Mouse (Mus musculus) adipocyte (in vitro differentiated cells): ENCODE data around the gene Calcoco1.
A peak's percentile ranks its signal among the peaks of the same experiment; 100 is the strongest.

ENCODE experiments used
- DNase-seq: peaks from one replicate; pipeline ENCODE4 v3.0.0-alpha.2; 2016; ENCODE audit warnings: low spot score

Gene Calcoco1

DNA sequence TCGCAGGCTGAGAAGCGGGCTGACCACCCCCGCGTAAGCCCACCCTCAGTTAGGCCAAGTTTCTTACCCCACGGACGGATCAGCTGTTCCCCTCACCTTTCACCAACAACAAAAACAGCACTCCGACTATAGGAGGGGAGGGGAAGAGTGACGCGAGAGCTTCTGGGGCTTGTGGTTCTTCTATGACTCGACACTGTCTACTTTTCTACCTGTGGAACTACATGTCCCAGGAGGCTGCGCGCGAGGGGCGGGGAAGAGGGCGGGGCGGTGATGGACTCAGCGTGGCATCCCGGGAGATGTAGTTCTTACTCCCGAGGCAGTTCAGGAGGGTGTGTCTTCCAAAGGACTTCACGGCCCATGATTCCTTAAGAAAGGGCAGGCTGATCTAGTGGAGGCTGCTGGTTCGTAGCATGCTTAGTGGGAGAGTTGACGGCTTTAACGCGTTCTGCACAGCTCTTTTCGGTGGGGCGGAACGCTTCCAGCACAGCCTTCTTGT, at the start of gene Calcoco1:
Gene Calcoco1, minus strand, starts transcription at position 199 of the 496 bp plus-strand sequence.
- DNase-seq: peak; percentile 99

GRCm38 (mm10) chr15:102770866-102771265, 48.9 kb upstream of the Calcoco1 start:
- no peak for DNase-seq

GRCm38 (mm10) chr15:102765207-102765606, 43.2 kb upstream of the Calcoco1 start:
- DNase-seq: no peak

DNA sequence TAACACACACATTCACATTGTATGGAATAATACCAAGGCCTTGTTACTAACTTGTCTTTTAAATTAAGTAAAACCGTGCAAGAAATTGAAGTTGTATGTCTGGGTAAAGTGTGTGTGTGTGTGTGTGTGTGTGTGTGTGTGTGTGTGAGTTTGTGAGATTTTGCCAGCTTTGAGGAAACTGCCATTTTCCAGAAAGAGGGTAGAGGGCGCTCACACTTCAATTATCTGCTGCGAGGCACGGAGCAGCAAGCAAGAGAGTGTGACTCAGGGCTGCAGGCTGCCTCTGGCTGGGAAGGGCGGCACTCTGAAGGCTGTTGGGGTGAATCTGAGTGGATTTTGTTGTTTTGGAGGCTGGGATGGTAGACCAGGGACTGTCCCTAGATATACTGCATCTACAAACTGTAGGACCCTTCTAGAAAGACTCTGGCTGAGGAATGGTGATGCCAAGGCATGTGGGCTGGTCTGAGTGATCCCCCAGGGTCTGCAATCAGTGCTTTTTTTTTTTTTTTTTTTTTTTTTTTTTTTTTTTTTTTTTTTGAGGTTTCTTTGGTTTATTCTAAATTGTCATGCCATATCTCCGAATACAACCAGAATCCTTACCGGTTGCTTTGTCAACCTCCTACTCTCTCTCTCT, 39.9 kb upstream of the Calcoco1 start:
- DNase-seq: peak; percentile 68

DNA sequence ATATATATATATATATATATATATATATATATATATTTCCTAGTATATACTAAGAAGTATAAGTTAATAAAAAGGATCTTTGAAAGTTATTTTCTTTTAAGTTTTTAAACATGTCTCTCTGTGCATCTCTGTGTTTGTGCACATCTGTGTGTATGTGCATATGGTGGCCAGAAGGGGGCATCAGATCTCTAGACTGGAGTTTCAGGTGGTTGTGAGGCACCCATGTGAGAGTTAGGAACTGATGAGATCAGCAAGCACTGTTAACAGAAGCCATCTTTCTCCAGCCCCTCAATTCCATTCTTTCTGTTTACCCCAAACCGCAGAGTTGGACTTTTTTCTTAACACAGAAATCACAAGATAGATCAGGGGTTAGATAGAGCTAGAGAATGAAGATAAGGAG, 35.7 kb upstream of the Calcoco1 start:
- no peak for DNase-seq

- DNase-seq: no peak
Measured at GRCm38 (mm10) chr15:102755053-102755452, 33.1 kb upstream of the Calcoco1 start.

DNA sequence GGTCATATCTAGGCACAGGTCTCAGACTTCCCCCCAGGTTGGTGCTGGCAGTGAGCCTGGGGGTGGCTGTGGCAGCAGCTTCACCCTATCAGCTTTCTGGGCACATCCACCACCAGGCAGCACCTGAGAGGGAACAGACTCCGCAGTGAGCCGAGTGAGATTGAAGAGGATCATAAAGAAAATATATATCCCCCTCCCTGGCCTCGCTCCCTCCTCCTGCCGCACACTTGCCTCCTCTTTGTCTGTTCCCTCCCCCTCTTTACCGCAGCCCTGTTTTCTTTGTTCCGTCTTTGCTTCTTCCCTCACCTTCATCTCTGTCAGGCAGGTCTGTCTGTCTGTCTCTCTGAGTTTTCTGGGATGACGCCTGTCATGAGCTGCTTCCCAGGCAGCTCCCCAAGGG, 32.4 kb upstream of the Calcoco1 start:
- no peak for DNase-seq

DNA sequence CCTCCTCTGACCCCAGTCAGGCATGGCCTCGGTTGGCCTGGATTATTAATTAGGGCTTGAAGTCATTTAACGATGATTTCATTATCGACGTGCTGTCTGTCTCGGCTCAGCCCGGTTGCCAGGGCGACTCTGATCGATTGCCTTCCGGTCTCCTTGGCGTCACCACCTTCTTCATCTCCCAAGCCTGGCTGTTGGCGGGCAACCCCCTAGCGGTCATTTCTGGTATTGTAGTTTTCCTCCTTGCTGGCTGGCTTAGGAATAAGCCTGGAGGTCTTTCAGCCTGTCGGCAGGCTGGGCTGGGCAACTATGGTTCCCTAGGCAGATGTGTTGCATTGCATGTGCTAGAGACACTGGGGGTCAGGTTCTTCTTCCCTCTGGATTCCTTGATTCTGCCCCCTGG, 31.2 kb upstream of the Calcoco1 start:
- DNase-seq: no peak

GRCm38 (mm10) chr15:102752164-102752563, 30.2 kb upstream of the Calcoco1 start:
- no peak for DNase-seq

- DNase-seq: peak; percentile 47
Measured at GRCm38 (mm10) chr15:102750241-102750640, 28.3 kb upstream of the Calcoco1 start.

DNA sequence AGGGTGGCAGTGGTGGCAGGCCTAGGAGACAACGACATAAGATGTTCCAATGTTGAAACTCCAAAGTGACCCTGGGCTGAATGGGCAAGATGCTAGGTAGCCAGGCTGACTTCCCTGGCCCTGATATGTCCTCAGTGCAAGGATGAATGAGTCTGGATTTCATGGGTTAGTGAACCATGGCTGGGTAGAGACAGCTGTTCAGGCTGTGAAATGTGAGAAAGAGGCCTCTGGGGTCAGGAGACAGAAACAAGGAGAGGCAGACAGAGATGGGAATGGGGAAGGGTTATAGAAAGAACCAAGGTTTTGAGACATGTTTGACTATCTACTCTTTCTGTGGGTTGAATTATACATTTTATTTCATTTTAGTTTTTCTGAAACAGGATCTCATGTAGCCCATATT, 27.1 kb upstream of the Calcoco1 start:
- DNase-seq: no peak

DNA sequence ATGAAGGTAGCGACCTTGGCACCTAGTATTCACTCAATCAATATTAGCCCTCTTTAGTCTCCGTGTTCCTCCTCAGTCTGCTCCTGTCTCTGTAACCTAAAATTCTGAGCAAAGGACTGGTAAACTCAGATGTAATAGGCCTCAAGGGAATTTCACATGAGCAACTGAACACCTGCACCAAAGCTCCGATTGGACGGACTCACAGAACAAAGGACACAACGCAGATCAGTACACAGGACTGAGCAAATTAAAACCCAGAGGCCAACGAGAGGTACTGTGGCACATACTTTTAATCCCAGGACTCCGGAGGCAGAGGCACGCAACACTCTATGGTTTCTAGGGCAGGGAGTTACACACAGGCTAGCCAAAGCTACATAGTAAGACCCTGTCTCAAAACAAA, 25.9 kb upstream of the Calcoco1 start:
- no peak for DNase-seq

DNA sequence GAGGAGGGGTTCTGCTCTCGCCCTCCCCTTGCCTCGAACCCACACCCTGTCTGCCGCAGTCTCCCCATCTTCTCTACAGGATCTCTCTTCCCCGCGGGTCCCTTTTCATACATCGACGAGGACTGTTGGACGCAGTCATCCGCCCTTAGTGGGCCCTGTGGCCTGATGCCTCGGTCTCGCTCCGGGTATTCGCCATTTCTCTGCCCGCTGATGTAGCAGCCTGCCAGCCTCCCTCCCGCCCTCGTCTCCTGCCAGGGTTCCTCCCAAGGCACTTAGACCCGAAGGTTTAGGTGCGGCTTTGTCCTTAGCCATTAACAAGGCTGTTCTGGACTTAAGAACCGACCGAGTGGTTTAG, 25.3 kb upstream of the Calcoco1 start:
- DNase-seq: no peak

DNA sequence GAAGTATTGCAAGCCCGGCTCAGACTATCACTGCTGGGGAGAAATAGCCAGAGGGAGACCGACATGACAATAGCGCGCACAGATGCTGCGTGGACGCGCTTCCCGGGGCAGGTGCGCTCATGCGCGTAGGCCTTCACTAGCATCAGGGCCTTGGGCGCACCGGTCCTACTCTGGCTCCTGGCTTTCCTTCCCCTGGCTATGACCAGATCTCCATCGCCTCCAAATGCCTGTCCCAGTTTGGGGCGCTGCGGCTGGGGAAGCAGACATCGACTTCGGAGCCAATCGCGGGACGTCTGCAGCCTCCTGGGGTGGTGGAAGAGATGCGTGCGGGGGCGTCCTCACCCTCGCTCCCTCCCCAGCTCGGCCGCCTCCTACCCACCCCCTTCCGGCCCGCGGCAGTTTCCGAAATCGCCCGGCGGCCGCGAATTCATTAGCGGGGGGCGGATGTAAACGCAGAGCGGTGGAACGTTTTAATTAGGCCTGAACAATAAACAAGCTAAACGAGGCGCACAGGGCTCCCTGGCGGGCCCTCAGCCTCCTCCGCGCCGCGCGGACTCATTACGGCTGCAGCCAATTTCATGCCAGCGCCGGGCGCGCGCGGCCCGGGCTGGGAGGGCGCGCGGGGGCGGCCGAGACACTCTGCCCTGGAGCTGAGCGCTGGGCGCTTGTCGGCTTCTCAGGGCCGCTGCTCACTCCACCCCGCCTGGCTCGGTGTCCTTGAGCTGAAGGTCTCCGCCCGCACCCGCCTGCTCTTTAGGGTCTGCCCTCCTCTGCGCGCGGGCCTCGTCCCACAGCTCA, 24.7 kb upstream of the Calcoco1 start:
- DNase-seq: no peak

DNA sequence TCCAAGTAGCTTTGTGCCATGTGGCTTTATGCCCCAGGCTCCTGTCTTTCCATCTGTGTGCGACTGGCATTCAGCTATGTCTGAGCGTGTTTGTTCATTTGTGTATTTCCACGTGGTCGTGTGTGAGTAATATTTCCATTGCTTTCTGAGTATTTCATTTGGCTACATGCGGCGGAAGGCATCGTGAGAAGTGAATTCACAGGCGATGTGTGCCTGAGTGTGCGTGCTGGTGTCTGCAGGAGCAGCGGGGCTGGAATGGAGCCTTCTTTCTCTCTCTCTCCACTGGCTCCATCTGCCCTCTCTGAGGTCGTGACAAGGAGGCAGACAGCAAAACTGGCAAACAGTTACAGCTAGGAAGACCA, 24.1 kb upstream of the Calcoco1 start:
- DNase-seq: no peak

- DNase-seq: no peak
Measured at GRCm38 (mm10) chr15:102745387-102745786, 23.4 kb upstream of the Calcoco1 start.

DNA sequence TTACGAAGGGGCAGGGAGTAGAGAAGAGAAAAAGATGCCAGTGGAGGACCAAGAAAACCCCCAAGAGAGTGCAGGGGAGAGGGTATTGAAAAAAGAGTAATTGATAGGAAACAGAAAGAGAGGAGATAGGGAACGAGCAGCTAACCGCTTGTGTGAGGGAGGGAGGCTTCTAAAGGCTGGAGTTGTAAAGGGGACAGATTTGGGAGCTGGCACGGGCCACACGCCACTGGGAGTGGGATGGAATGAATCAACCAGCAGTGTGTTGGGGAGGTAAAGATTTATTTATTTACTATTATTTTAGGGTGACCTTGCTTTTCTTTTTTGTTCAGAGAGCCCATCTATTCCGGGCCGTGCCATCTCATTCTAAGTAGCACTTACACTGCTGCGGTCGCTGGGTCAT, 22.9 kb upstream of the Calcoco1 start:
- DNase-seq: no peak

DNA sequence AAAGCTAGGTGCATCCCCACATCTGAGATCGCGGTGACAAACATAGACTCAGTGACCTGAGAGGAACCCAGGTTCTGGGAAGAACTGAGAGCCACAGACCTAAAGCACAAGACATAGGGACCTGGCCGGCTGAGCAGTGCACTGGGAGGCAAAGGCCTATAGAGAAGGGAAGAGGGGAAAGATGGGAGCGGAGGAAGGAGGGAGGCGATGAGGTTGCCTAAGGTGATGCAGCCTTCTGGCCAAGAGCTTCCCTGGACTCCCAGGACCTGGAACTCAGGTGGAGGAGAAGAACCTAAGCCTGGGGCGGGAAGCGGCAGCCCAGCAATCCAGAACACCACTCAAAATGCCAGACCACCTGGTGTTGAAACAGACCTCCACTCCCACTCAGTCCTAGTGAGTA, 22.4 kb upstream of the Calcoco1 start:
- no peak for DNase-seq

DNA sequence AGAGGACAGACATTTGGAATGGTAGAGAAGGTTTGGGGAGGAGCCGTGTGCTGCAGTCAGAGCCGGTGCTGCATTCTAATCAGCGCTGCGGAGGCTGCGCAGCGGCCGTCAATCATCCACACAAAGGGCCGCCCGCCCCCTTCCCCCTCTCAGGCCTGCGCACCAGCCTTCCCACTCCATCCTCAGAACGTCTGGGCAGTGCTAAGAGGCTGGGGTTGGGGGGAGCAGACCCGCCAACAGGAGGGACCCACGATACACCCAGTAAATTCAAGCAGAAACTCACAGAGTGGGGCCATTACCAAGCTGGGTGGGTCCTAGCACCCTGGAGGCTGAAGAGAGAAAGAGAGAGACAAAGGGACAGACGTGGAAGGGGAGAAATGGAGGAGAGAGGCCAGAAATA, 22.0 kb upstream of the Calcoco1 start:
- no peak for DNase-seq

DNA sequence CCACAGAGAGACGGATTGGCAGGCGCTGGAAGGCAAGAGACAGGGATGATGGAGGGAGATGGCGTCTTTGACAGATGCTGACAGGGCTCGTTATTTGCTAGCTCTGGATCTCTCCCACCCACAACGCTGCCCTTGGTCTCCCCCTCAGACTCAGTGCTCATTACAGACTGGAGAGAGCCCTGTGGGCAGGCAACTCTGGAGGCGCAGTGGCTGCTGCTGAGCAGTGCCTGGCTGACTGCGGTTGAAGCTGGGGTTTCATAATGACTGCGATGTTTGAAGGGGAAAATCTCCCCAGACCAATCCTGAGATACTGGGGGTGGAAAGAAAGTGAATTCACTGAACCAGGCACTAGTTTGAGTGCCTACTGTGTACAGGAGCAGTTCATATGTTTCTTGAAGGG, 21.2 kb upstream of the Calcoco1 start:
- DNase-seq: no peak

GRCm38 (mm10) chr15:102742589-102742988, 20.6 kb upstream of the Calcoco1 start:
- DNase-seq: peak; percentile 95

DNA sequence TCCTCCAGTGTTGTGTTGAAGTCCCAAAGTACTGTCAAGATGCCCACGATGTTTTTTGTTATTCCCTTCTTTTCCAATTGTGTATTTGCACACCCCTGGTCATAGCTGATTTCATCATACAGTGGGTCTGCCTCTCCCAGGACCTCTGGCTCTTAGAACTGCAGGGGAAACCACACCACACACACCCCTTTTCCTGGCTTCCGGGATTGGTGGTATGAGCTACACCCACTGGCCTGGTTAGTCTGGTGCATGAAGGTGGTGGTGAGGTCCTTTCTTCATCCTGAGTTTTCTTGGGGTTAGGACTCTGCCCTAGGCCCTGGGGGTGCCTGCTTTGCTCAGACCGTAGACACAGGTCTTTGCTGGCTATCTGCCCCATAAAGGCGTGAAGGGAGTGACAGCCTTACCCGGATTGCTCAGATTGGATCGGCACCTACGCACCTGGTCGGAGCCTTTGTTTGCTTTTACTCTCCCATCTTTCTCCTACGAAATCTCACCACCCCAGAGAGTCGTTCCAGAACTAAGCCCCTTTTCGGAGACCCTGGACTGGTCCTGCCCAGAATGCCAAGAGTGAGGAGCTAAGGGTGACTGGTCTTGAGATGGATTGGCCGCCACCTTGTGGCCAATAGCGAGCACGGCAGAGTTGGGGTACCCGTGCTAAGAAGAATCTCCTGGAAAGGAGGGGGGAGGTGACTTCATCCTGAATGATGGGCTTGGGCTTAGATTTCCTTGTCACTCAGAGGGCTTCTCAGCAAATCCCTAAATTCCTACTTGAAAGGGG, 17.7 kb upstream of the Calcoco1 start:
- peak; percentile 67 for DNase-seq

GRCm38 (mm10) chr15:102738434-102738833, 16.5 kb upstream of the Calcoco1 start:
- no peak for DNase-seq
